Mouse (Mus musculus) c-Kit-positive CD71-positive TER-119-negative erythroid progenitor cells, embryonic 14.5 days (primary cell): ENCODE results near the gene Gm47985.
"Not testable (repeated sequence)": the region's sequence is repeated elsewhere in the genome, so short reads cannot be mapped to it uniquely, and the experiment has no call there.

Experiments
- DNase-seq: peaks from one replicate; pipeline ENCODE4 v3.0.0-alpha.2; 2013; ENCODE audit warnings: low read depth

Gm47985 gene

GRCm38 (mm10) chr1:151182266-151182665 lies at the start of gene Gm47985:
Gm47985 (plus strand) TSS chr1:151182537.
- not testable (repeated sequence) for DNase-seq

GRCm38 (mm10) chr1:151132686-151133085 lies 49.7 kb upstream of the Gm47985 start:
- DNase-seq, result no peak

- DNase-seq, result no peak
Observed at GRCm38 (mm10) chr1:151138388-151138787, 43.9 kb upstream of the Gm47985 start.

GRCm38 (mm10) chr1:151140956-151141355 lies 41.4 kb upstream of the Gm47985 start:
- DNase-seq, result no peak

GRCm38 (mm10) chr1:151144471-151145146 lies 37.7 kb upstream of the Gm47985 start:
- DNase-seq, result no peak

GRCm38 (mm10) chr1:151147801-151148200 lies 34.5 kb upstream of the Gm47985 start:
- DNase-seq, result no peak

GRCm38 (mm10) chr1:151150211-151150610 lies 32.1 kb upstream of the Gm47985 start:
- no peak for DNase-seq

GRCm38 (mm10) chr1:151151089-151151488 lies 31.2 kb upstream of the Gm47985 start:
- DNase-seq, result no peak

GRCm38 (mm10) chr1:151153056-151153652 lies 29.2 kb upstream of the Gm47985 start:
- DNase-seq, result no peak

GRCm38 (mm10) chr1:151154131-151154530 lies 28.2 kb upstream of the Gm47985 start:
- DNase-seq, result not testable (repeated sequence)

GRCm38 (mm10) chr1:151156129-151156528 lies 26.2 kb upstream of the Gm47985 start:
- no peak for DNase-seq

GRCm38 (mm10) chr1:151156777-151157632 lies 25.3 kb upstream of the Gm47985 start:
- no peak for DNase-seq

- DNase-seq, result no peak
Observed at GRCm38 (mm10) chr1:151157963-151158856, 24.1 kb upstream of the Gm47985 start.

GRCm38 (mm10) chr1:151158857-151159510 lies 23.4 kb upstream of the Gm47985 start:
- DNase-seq, result no peak

- DNase-seq, result no peak
Observed at GRCm38 (mm10) chr1:151166031-151166430, 16.3 kb upstream of the Gm47985 start.

- no peak for DNase-seq
Observed at GRCm38 (mm10) chr1:151167297-151168047, 14.9 kb upstream of the Gm47985 start.

GRCm38 (mm10) chr1:151168637-151169036 lies 13.7 kb upstream of the Gm47985 start:
- DNase-seq, result no peak

- DNase-seq, result no peak
Observed at GRCm38 (mm10) chr1:151171572-151172461, 10.5 kb upstream of the Gm47985 start.
